Mouse (Mus musculus): ENCODE measurements around the gene Stx3. TPM values are rescaled to one million over a fixed set of nuclear protein-coding genes. Genes with fewer than 3 reads are reported as not detected.

Gene Stx3
- polyA plus RNA-seq, 1 experiment from 2014 or later: 11.4 TPM

DNA sequence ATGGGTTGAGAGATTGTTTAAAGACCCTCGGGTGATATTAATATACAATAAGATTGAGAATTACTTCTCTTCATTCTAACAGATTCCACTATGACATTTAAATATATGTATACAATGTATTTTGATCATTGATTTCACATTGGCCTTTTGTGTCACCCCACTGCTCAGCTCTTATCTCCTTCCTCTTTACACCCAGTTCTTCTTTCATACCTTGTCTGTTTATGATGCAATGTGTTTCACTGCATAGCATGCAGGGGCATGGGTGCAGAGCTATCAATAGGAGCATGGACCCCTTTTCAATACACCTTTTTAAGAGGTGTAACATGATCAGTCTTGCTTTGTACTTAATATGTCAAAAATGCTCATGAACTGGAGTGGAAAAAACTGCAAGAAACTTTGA is 88.9 kb downstream of the Stx3 start:
- Histone ChIP-seq H3K9me3 (ENCODE audit: control insufficient read depth, low read length) (no peaks in the 10 kb centered on the region), H3K4me1 (replicated peaks; ENCODE audit: control insufficient read depth, insufficient read depth, low read length) (no peaks in the 10 kb centered on the region), H3K9ac (ENCODE audit: low read length) (no peak overlapping the region), H3K4me2 (ENCODE audit: low read depth, low read length, severe bottlenecking) (no peak overlapping the region), H3K36me3 (ENCODE audit: control insufficient read depth, insufficient read depth, low read length) (no peaks in the 10 kb centered on the region), H3K27ac (ENCODE audit: low read depth, low read length) (no peak overlapping the region), H3K27me3 (ENCODE audit: control insufficient read depth, insufficient read depth, low read length) (no peaks in the 10 kb centered on the region), H3K4me3 (ENCODE audit: low read depth, low read length) (no peak overlapping the region)
- ATAC-seq (replicated peaks; ENCODE audit: low FRiP score): no peak
- WGBS: 91% methylated on average over 1 of the region's 1 CpGs
- no peak for DNase-seq (ENCODE audit: low spot score)

DNA sequence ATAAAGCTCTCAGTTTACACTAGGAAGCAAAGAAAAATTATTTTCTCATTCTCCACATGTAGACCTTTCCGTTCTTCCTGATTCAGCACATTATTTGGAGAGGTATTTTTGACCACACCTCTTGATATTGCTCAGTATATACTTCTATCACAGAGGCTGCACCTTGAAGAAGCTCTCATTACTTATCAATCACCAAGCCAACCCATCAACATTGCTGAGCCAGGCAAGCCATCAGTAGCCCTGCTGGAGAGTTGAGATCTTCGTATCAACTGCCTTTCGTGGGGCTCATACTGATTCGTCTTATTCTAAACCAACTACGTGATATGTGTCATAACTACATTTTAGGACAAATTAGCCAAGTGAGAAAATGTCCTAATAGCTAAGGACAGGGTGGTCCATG is 91.9 kb downstream of the Stx3 start:
- Histone ChIP-seq H3K27ac (ENCODE audit: low read depth, low read length) (no peak overlapping the region), H3K27me3 (ENCODE audit: control insufficient read depth, insufficient read depth, low read length) (no peaks in the 10 kb centered on the region), H3K4me2 (ENCODE audit: low read depth, low read length, severe bottlenecking) (no peak overlapping the region), H3K4me3 (ENCODE audit: low read depth, low read length) (no peak overlapping the region), H3K9ac (ENCODE audit: low read length) (no peak overlapping the region), H3K4me1 (replicated peaks; ENCODE audit: control insufficient read depth, insufficient read depth, low read length) (no peaks in the 10 kb centered on the region), H3K36me3 (ENCODE audit: control insufficient read depth, insufficient read depth, low read length) (no peaks in the 10 kb centered on the region), H3K9me3 (ENCODE audit: control insufficient read depth, low read length) (no peaks in the 10 kb centered on the region)
- WGBS: 92% methylated on average over 5 of the region's 5 CpGs
- DNase-seq (ENCODE audit: low spot score) (no peak), ATAC-seq (replicated peaks; ENCODE audit: low FRiP score) (no peak)

DNA sequence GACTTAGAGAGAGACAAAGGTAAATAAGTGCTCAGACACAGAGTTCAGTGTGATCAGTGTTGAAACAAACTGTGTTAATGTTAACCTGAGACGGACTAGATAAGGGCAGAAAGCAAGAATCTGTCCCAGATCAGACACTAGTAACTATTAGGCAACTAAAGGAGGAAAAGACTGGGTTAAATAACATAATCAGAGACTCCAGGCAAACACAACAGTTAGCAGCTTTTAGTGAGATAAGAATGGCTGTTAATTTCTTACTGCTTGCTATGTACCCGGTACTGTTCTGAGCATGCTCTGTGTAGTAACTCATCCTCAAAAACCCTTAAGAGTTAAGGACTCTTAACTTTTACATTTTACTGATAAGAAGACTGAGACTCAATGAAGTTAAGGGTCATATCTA is 93.3 kb downstream of the Stx3 start:
- no peak for DNase-seq (ENCODE audit: low spot score)
- Histone ChIP-seq H3K27ac (ENCODE audit: low read depth, low read length) (no peak overlapping the region), H3K4me3 (ENCODE audit: low read depth, low read length) (no peak overlapping the region), H3K27me3 (ENCODE audit: control insufficient read depth, insufficient read depth, low read length) (no peaks in the 10 kb centered on the region), H3K9ac (ENCODE audit: low read length) (no peak overlapping the region), H3K36me3 (ENCODE audit: control insufficient read depth, insufficient read depth, low read length) (no peaks in the 10 kb centered on the region), H3K9me3 (ENCODE audit: control insufficient read depth, low read length) (no peaks in the 10 kb centered on the region), H3K4me2 (ENCODE audit: low read depth, low read length, severe bottlenecking) (no peak overlapping the region), H3K4me1 (replicated peaks; ENCODE audit: control insufficient read depth, insufficient read depth, low read length) (no peaks in the 10 kb centered on the region)
- no peak for ATAC-seq (replicated peaks; ENCODE audit: low FRiP score)
- 91% methylated on average over 2 of the region's 2 CpGs for WGBS

Other genes with a start within 250 kb of the Stx3 start
- 1.8 and 2.2 TPM in 2 replicates for gene Ms4a6d, start 214.6 kb downstream of the Stx3 start, polyA plus RNA-seq (2014; fragmentation: Nextera tagmentation; extraction: Ambion mirVana)
- gene Ms4a2, start 195.7 kb downstream of the Stx3 start, polyA plus RNA-seq (2014; fragmentation: Nextera tagmentation; extraction: Ambion mirVana): not detected in 2 replicates
- gene Ms4a3, start 178.6 kb downstream of the Stx3 start, polyA plus RNA-seq (2014; fragmentation: Nextera tagmentation; extraction: Ambion mirVana): not detected in 2 replicates
- not detected in 2 replicates for gene Oosp2, start 158.8 kb downstream of the Stx3 start, polyA plus RNA-seq (2014; fragmentation: Nextera tagmentation; extraction: Ambion mirVana)
- not detected in 2 replicates for gene Oosp1, start 128.3 kb downstream of the Stx3 start, polyA plus RNA-seq (2014; fragmentation: Nextera tagmentation; extraction: Ambion mirVana)
- not detected in 2 replicates for gene Oosp3, start 122.3 kb downstream of the Stx3 start, polyA plus RNA-seq (2014; fragmentation: Nextera tagmentation; extraction: Ambion mirVana)
- gene Gif, start 71.8 kb downstream of the Stx3 start, polyA plus RNA-seq (2014; fragmentation: Nextera tagmentation; extraction: Ambion mirVana): not detected in 2 replicates
- gene Mrpl16, start 49.0 kb downstream of the Stx3 start, polyA plus RNA-seq (2014; fragmentation: Nextera tagmentation; extraction: Ambion mirVana): 54.3 and 54.9 TPM in 2 replicates
- gene Olfr1417, start 19.8 kb upstream of the Stx3 start, polyA plus RNA-seq (2014; fragmentation: Nextera tagmentation; extraction: Ambion mirVana): not detected in 2 replicates
- gene Olfr1418, start 41.7 kb upstream of the Stx3 start, polyA plus RNA-seq (2014; fragmentation: Nextera tagmentation; extraction: Ambion mirVana): not detected in 2 replicates
- gene Olfr1419, start 55.7 kb upstream of the Stx3 start, polyA plus RNA-seq (2014; fragmentation: Nextera tagmentation; extraction: Ambion mirVana): not detected in 2 replicates
- not detected in 2 replicates for gene Olfr1420, start 67.2 kb upstream of the Stx3 start, polyA plus RNA-seq (2014; fragmentation: Nextera tagmentation; extraction: Ambion mirVana)
- 33.0 and 35.5 TPM in 2 replicates for gene Patl1, start 93.0 kb upstream of the Stx3 start, polyA plus RNA-seq (2014; fragmentation: Nextera tagmentation; extraction: Ambion mirVana)
- 6.1 and 6.6 TPM in 2 replicates for gene Osbp, start 146.5 kb upstream of the Stx3 start, polyA plus RNA-seq (2014; fragmentation: Nextera tagmentation; extraction: Ambion mirVana)
- not detected in 2 replicates for gene Olfr1423, start 221.9 kb upstream of the Stx3 start, polyA plus RNA-seq (2014; fragmentation: Nextera tagmentation; extraction: Ambion mirVana)
- gene Olfr1424, start 243.3 kb upstream of the Stx3 start, polyA plus RNA-seq (2014; fragmentation: Nextera tagmentation; extraction: Ambion mirVana): not detected in 2 replicates

Measured in forebrain, embryonic 11.5 days (tissue).